Mouse (Mus musculus): ENCODE measurements around the gene Pth2r.

Gene Pth2r

GRCm38 (mm10) chr1:65281756-65282155 is at the start of gene Pth2r:
TSS of gene Pth2r (plus strand) at chr1:65282056.
- DNase-seq (ENCODE audit: low read depth in 1 of 2, low spot score in 2 of 2), result no peak

- no peak for DNase-seq (ENCODE audit: low read depth in 1 of 2, low spot score in 2 of 2)
These were observed 44.1 kb upstream of the Pth2r start for GRCm38 (mm10) chr1:65237712-65238111.

- no peak for DNase-seq (ENCODE audit: low read depth in 1 of 2, low spot score in 2 of 2)
These were observed 36.2 kb upstream of the Pth2r start for GRCm38 (mm10) chr1:65245637-65246036.

GRCm38 (mm10) chr1:65280461-65280860 is 1.4 kb upstream of the Pth2r start:
- no peak for DNase-seq (ENCODE audit: low read depth in 1 of 2, low spot score in 2 of 2)

GRCm38 (mm10) chr1:65282766-65283165 is 910 bp downstream of the Pth2r start:
- DNase-seq (ENCODE audit: low read depth in 1 of 2, low spot score in 2 of 2), result no peak

GRCm38 (mm10) chr1:65308476-65308875 is 26.6 kb downstream of the Pth2r start:
- no peak for DNase-seq (ENCODE audit: low read depth in 1 of 2, low spot score in 2 of 2)

- no peak for DNase-seq (ENCODE audit: low read depth in 1 of 2, low spot score in 2 of 2)
These were observed 29.5 kb downstream of the Pth2r start for GRCm38 (mm10) chr1:65311214-65311933.

GRCm38 (mm10) chr1:65312118-65312517 is 30.3 kb downstream of the Pth2r start:
- DNase-seq (ENCODE audit: low read depth in 1 of 2, low spot score in 2 of 2), result no peak

- DNase-seq (ENCODE audit: low read depth in 1 of 2, low spot score in 2 of 2), result no peak
These were observed 31.0 kb downstream of the Pth2r start for GRCm38 (mm10) chr1:65312896-65313295.

- DNase-seq (ENCODE audit: low read depth in 1 of 2, low spot score in 2 of 2), result no peak
These were observed 32.5 kb downstream of the Pth2r start for GRCm38 (mm10) chr1:65314054-65315021.

GRCm38 (mm10) chr1:65315022-65315407 is 33.2 kb downstream of the Pth2r start:
- DNase-seq (ENCODE audit: low read depth in 1 of 2, low spot score in 2 of 2), result no peak

GRCm38 (mm10) chr1:65334026-65334425 is 52.2 kb downstream of the Pth2r start:
- no peak for DNase-seq (ENCODE audit: low read depth in 1 of 2, low spot score in 2 of 2)

- DNase-seq (ENCODE audit: low read depth in 1 of 2, low spot score in 2 of 2), result no peak
These were observed 55.9 kb downstream of the Pth2r start for GRCm38 (mm10) chr1:65337768-65338167.

GRCm38 (mm10) chr1:65340240-65340639 is 58.4 kb downstream of the Pth2r start:
- DNase-seq (ENCODE audit: low read depth in 1 of 2, low spot score in 2 of 2), result no peak

- no peak for DNase-seq (ENCODE audit: low read depth in 1 of 2, low spot score in 2 of 2)
These were observed 71.1 kb downstream of the Pth2r start for GRCm38 (mm10) chr1:65352979-65353378.

GRCm38 (mm10) chr1:65354153-65354552 is 72.3 kb downstream of the Pth2r start:
- no peak for DNase-seq (ENCODE audit: low read depth in 1 of 2, low spot score in 2 of 2)

- no peak for DNase-seq (ENCODE audit: low read depth in 1 of 2, low spot score in 2 of 2)
These were observed 106.5 kb downstream of the Pth2r start for GRCm38 (mm10) chr1:65388328-65388727.

- no peak for DNase-seq (ENCODE audit: low read depth in 1 of 2, low spot score in 2 of 2)
These were observed 107.8 kb downstream of the Pth2r start for GRCm38 (mm10) chr1:65389621-65390020.

- DNase-seq (ENCODE audit: low read depth in 1 of 2, low spot score in 2 of 2), result no peak
These were observed 125.6 kb downstream of the Pth2r start for GRCm38 (mm10) chr1:65407441-65407840.

- no peak for DNase-seq (ENCODE audit: low read depth in 1 of 2, low spot score in 2 of 2)
These were observed 139.1 kb downstream of the Pth2r start for GRCm38 (mm10) chr1:65420909-65421308.

GRCm38 (mm10) chr1:65422501-65423010 is 140.7 kb downstream of the Pth2r start:
- DNase-seq (ENCODE audit: low read depth in 1 of 2, low spot score in 2 of 2), result no peak
